Mouse (Mus musculus) heart, adult 2 months (tissue): ENCODE measurements at regions not wholly inside any gene's neighbourhood (a gene's known extent, or its start where the extent isn't known, plus 50 kb on each side); places are given as distances from the start of the nearest gene placed in this dataset.

Experiments
- DNase-seq, 2 experiments: peaks; one replicate each; pipeline ENCODE4 v3.0.0; 2021
- H3K27ac ChIP-seq: fragments of 200-600 bp; 2 replicates; pipeline ENCODE4 v1.8.1; 2022
- H3K27me3 ChIP-seq: fragments of 200-500 bp; 2 replicates; pipeline ENCODE4 v1.6.1; 2012; ENCODE audit warnings: mild to moderate bottlenecking, low read length, inconsistent platforms, mixed read lengths; ENCODE audit not compliant: control insufficient read depth, insufficient read depth
- H3K36me3 ChIP-seq: fragments of 200-500 bp; 2 replicates; pipeline ENCODE4 v1.6.1; 2012; ENCODE audit warnings: low read length, inconsistent platforms; ENCODE audit not compliant: control insufficient read depth, insufficient read depth
- H3K4me1 ChIP-seq: fragments of 200-500 bp; 2 replicates; pipeline ENCODE4 v1.6.1; 2011; ENCODE audit warnings: low read length; ENCODE audit not compliant: control insufficient read depth, insufficient read depth
- H3K4me3 ChIP-seq: fragments of 200-600 bp; 2 replicates; pipeline ENCODE4 v1.8.1; 2022
- H3K79me2 ChIP-seq: fragments of 200-500 bp; replicated peaks from 2 replicates; pipeline ENCODE4 v1.6.1; 2012; ENCODE audit warnings: mild to moderate bottlenecking, inconsistent platforms, low read length, moderate library complexity, mixed read lengths; ENCODE audit not compliant: control insufficient read depth, insufficient read depth
- H3K9ac ChIP-seq: fragments of 200-500 bp; 2 replicates; pipeline ENCODE4 v1.6.1; 2012; ENCODE audit warnings: low read depth, mild to moderate bottlenecking, control low read depth, inconsistent platforms, low read length, mixed read lengths
- CTCF ChIP-seq: fragments of 200-600 bp; IDR thresholded peaks from 2 replicates; pipeline ENCODE4 v1.8.1; 2022; ENCODE audit warnings: antibody characterized with exemption, mild to moderate bottlenecking, moderate library complexity
- EP300 ChIP-seq: fragments of 200-500 bp; IDR thresholded peaks from 2 replicates; pipeline ENCODE4 v1.6.1; 2011; ENCODE audit warnings: low read depth, low read length, control low read depth; ENCODE audit not compliant: insufficient read depth
- POLR2A ChIP-seq: fragments of 200-500 bp; IDR thresholded peaks from 2 replicates; pipeline ENCODE4 v1.6.1; 2011; ENCODE audit warnings: mild to moderate bottlenecking, low read depth, low read length, control low read depth; ENCODE audit not compliant: insufficient read depth
- WGBS: fragments of 180-500 bp; shearing (Covaris S2); methylation state at CpG from one replicate; pipeline ENCODE4 v1.1.7; 2018; 5-methylcytosine and 5-hydroxymethylcytosine counted together
- intact Hi-C: fragments of 180-260 bp; cut with DNase I; formaldehyde crosslinking; loops from one replicate; pipeline ENCODE4 v1.15.1; 2025

- DNase-seq = no peak
- no peak overlapping the region for H3K4me3 ChIP-seq
- H3K36me3 ChIP-seq = no peaks in the 10 kb centered on the region
- TF ChIP-seq EP300 = no peak
- TF ChIP-seq POLR2A = no peak
- no peak for TF ChIP-seq CTCF
- no peaks in the 10 kb centered on the region; the same call in 1 of the 2 replicates for H3K4me1 ChIP-seq
- intact Hi-C loops = no loop called here
- no peak overlapping the region for H3K9ac ChIP-seq
- H3K79me2 ChIP-seq = no peaks in the 10 kb centered on the region
- no peak overlapping the region for H3K27ac ChIP-seq
- 95% methylated on average over 2 of the region's 2 CpGs for WGBS
- H3K27me3 ChIP-seq = no peaks in the 10 kb centered on the region
These were observed 212.0 kb downstream of the Il15 start for GRCm38 (mm10) chr8:82191011-82191410.

DNA sequence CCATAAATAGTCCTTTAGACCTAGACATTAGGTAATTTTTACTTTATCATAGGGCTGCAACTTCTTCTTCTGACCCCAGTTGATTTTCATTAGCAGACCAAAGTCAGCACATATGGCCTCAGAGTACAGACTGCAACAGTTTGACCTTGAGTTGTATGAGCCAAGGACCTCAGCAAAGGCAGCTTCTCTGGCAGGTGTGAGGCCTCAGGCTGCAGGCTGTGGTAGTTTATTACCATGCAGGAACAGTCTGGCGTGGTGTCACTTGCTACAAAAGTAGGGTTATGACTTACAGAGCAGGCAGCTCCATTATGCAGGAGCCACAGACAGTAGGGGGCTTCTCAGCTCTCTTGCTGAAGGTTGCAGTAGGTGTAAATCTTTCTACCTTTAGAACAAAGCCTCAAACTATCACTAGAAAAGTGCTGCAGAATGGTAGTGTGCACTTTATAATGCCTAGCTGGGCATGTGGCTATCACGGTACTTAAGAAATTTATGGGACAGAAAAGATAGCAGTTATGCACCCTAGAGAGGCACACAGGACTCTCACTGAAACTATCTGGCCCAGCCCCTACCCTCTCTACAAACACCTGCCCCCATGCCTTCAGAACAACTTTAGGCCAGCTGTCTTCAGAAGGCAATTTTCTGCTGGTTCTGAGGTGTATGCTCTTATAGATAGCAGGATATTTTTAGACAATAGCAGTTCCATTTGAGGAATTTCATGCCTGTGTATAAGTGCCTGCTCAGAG lies 215.7 kb downstream of the Il15 start:
- H3K36me3 ChIP-seq = no peaks in the 10 kb centered on the region
- no peak for DNase-seq
- H3K27me3 ChIP-seq = no peaks in the 10 kb centered on the region
- no peaks in the 10 kb centered on the region for H3K79me2 ChIP-seq
- no peak for TF ChIP-seq POLR2A
- no peak for TF ChIP-seq CTCF
- no peak for TF ChIP-seq EP300
- intact Hi-C loops = no loop called here
- WGBS = 64% methylated on average over 2 of the region's 2 CpGs
- no peak overlapping the region for H3K27ac ChIP-seq
- no peak overlapping the region for H3K4me3 ChIP-seq
- H3K9ac ChIP-seq = no peak overlapping the region
- H3K4me1 ChIP-seq = no peaks in the 10 kb centered on the region

GRCm38 (mm10) chr8:82184022-82184421 lies 219.0 kb downstream of the Il15 start:
- no peaks in the 10 kb centered on the region for H3K79me2 ChIP-seq
- DNase-seq = no peak
- no peak overlapping the region for H3K9ac ChIP-seq
- no peaks in the 10 kb centered on the region for H3K36me3 ChIP-seq
- H3K27me3 ChIP-seq = no peaks in the 10 kb centered on the region
- no peak overlapping the region for H3K4me3 ChIP-seq
- intact Hi-C loops = no loop called here
- H3K4me1 ChIP-seq = no peaks in the 10 kb centered on the region
- TF ChIP-seq CTCF (no peak), EP300 (no peak), POLR2A (no peak)
- H3K27ac ChIP-seq = no peak overlapping the region
